Mouse (Mus musculus) layer of hippocampus, adult 6 months (tissue): Measurements from ENCODE around the gene Papolg. TPM values are rescaled to one million over a fixed set of nuclear protein-coding genes. Genes with fewer than 3 reads are reported as not detected.

Experiments used
- long read RNA-seq, 2 experiments: library from polyadenylated mRNA; unstranded; transcript quantifications; one replicate each; pipeline ENCODE4 v2.0.0; 2019 to 2020
- polyA plus RNA-seq: library from polyadenylated mRNA; unstranded; fragments of <200 nt; fragmentation: Nextera tagmentation; gene quantifications from 2 replicates; pipeline ENCODE4 v1.2.3, GENCODE M21; 2021

Gene Papolg
- 5.3 and 7.1 TPM in 2 replicates for polyA plus RNA-seq
- long read RNA-seq, experiment 1, partial matches to known transcripts: 3 of 8 reads
- long read RNA-seq, experiment 1, other reads (novel, unspliced or antisense): 1 of 8 reads
- long read RNA-seq, experiment 2, transcript Papolg-201 (22 exons, 3,747 nt): major isoform, 55 of 68 reads
- long read RNA-seq, experiment 2, partial matches to known transcripts: 3 of 68 reads
- long read RNA-seq, experiment 2, other reads (novel, unspliced or antisense): 10 of 68 reads

DNA sequence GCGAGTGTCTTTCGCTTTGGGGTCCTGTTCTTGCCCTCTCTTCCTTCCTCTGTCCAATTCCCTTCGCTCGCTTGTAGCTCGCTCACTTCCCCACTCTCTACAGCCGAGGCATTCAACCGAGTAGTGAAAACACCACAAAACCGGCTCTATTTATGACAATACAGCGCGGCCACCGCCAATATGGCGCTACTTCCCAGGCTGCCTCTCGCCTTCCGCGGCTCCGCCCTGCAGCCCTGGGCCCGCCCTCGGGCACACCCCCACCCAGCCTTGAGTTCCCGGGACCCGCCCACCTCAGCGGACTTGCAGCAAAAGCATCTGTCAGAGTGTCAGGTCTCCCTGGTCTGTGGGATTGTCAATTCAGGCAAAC lies at the start of gene Papolg:
Gene Papolg, minus strand, starts transcription at position 194 of the 367 bp plus-strand sequence.

Other genes with a start within 250 kb of the Papolg start
- gene Pus10, start 229.6 kb downstream of the Papolg start, polyA plus RNA-seq: 2.0 and 2.6 TPM in 2 replicates
- gene Pex13, start 229.3 kb downstream of the Papolg start, polyA plus RNA-seq: 24.2 and 25.7 TPM in 2 replicates
- 0.63 and 0.67 TPM in 2 replicates for gene Rel, start 124.3 kb downstream of the Papolg start, polyA plus RNA-seq
- gene A830031A19Rik, start 179.8 kb upstream of the Papolg start, polyA plus RNA-seq: 2.0 TPM in 2 replicates
- 54.1 and 59.8 TPM in 2 replicates for gene Bcl11a, start 182.8 kb upstream of the Papolg start, polyA plus RNA-seq